Mouse (Mus musculus) left cerebral cortex, adult 9 months (tissue): ENCODE results near the gene Akr1b3.

Source experiments
- DNase-seq, 2 experiments: peaks; one replicate each; pipeline ENCODE4 v3.0.0; 2022; ENCODE audit warnings: low spot score in 2 of 2

The Akr1b3 gene

GRCm38 (mm10) chr6:34258546-34258945 lies 58.7 kb downstream of the Akr1b3 start:
- DNase-seq = no peak
